Mouse (Mus musculus) cerebellum, adult 11 months (tissue): ENCODE results near the gene Kctd7.

Source experiments
- DNase-seq: peaks from one replicate; pipeline ENCODE4 v3.0.0; 2022

The Kctd7 gene

DNA sequence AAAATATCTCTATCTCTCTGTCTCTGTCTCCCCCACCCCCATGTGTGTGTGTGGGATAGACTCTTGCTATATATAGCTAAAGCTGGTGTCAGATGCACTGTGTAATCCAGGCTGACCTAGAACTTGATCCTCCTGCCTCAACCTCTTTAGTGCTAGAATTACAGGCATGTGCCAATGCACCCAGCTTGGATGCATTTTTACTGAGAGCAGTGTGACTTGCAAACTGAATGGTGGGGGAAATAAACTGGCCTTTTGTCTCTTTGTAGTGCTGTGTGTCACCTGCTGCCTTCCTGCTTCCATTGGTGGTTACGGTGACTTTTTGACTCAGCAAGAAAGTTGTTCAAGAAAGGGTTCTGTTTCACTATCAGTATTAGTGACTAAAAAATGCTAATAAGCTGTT, 51.6 kb downstream of the Kctd7 start:
- no peak for DNase-seq

DNA sequence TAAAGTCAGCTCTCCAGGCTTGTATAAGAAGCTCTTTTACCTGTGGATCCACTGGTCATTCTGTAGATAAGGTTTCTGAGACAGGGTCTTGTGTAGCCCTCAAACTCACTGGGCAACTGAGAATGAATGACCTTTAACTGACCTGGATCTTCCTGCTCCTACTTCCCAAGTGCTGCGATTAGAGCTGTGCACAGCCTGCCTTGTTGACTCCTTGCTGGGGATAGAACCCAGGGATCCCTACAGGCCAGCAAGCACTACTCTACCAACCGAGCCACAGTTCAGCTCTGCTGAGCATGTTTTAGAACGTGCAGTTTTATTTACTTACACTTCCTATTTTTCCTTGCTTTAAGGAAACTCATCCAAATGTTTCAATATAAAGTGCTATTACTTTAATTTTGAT, 52.8 kb downstream of the Kctd7 start:
- DNase-seq = no peak

DNA sequence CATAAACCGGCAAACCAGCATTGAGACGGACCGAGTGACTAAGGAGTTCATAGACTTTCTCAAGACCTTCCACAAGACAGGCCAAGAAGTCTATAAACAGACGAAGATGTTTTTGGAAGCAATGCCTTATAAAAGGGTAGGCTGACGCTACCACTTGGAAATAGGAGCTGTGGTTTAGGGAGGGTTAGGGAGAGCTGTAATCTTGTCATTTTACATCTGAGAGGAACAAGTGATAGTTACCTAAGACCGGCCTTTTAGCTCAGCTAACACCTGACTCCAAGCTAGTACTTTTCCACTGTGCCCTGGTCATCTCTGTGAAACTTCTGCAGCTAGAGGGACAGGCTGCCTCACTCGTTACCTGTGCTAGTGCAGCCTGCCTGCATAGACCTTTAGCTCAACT, 53.3 kb downstream of the Kctd7 start:
- no peak for DNase-seq

DNA sequence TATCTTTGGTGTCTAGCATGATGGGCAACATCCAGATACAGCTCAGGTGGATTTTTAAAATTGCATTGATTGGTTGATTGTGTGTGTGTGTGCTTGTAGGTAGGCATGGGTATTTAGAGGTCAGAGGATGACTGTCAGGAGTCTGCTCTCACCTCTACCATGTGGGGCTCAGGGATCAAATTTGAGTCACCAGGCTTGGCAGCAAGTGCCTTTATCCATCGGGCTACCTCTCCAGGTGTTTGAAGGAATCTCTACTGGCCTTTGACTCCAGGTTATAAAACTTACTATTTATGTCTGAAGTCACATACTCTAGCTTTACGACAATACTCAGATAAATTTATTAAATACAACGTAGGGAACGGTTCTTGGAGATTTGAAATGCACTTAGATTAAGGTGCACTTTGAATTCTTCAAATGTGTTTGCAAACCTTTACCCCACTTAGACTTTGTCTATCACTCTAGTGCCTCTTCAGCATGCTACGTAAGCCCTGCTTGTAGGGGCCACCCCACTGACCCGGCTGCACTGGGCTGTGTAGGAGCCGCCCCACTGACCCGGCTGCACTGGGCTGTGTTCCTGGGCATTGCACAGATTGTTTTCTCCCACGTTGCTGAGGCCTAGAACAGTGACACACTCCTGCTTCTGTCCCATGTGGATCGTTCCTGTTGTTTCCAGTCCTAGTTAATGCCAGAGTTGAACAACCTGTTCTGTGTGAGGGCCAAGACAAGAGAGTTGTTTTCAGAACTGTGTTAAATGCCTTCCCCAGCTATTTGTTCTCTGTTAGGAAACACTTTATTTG, 55.8 kb downstream of the Kctd7 start:
- no peak for DNase-seq

DNA sequence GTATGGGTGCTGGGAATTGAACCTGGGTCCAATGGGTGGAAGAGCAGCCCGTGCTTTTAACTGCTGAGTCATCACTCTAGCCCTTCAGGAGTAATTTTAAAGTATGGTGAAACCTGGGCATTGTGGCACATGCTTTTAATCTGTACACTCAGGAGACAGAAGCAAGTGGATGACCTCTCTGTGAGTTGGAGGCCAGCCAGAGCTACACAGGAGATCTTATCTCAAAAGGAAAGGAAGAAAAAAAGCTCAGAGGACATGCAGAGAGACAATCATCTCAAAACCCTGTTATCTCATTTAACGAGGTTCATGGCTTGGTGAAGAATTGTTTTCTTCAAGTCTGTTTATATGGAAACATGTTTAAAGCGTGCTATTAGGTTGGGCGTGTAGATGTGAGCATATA, 59.3 kb downstream of the Kctd7 start:
- DNase-seq = no peak

DNA sequence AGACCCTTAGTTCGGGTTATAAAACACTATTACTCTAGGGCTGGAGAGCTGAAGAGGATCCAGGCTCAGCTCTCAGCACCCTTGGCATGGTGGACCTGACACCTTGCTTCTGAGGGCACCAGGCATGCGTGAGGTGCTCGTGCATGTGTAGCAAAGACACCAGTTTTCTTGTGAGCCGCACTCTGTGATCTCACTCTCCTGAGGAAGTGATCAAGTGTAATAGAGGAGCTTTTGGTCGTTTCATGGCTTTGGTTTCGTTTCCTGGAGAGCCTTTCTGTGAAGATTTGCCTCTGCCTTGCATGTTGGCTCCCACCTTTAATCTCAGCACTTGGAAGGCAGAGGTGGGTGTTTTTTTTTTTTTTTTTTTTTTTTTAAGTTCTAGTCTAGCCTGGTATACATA, 59.9 kb downstream of the Kctd7 start:
- no peak for DNase-seq
